Mouse (Mus musculus): ENCODE results near the gene Cldn4. TPM values are rescaled to one million over a fixed set of nuclear protein-coding genes. Genes with fewer than 3 reads are reported as not detected.

Cldn4 gene
- polyA plus RNA-seq, 1 experiment from 2014 or later: 27.0 TPM

- no peak overlapping the region for H3K9ac ChIP-seq (ENCODE audit: low read depth, low read length)
These were observed 45.6 kb downstream of the Cldn4 start for GRCm38 (mm10) chr5:134901012-134901643.

DNA sequence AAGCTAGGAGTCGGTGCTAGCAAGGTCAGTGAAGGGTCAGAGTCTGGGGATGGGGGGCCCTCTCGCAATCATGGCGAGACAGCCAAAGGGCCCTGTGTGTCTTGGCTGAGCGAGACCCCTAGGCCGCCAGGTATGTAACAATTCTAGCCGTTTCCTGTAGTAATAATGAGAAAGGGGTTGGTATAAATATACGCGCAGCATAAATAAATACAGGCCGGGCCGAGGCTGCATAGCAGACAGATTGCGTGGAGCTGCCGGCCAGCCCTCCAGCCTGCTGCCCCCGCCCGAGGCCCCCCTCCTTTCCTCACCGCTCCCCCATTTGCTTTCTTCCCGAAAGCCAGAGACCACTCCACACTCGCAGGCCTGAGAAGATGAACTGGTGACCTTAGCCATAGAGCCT, 49.1 kb downstream of the Cldn4 start:
- 69% methylated on average over 17 of the region's 17 CpGs for WGBS
- peak overlapping the region; percentile 44 for H3K27ac ChIP-seq (replicated peaks; ENCODE audit: low read depth, low read length)
- H3K36me3 ChIP-seq (ENCODE audit: control insufficient read depth, insufficient read depth, low read length): no peaks in the 10 kb centered on the region
- no peaks in the 10 kb centered on the region for H3K27me3 ChIP-seq (replicated peaks; ENCODE audit: control insufficient read depth, insufficient read depth, low read length)
- ATAC-seq (ENCODE audit: low read depth): peak; percentile 10; the same call in 1 of the 2 replicates
- H3K9ac ChIP-seq (ENCODE audit: low read depth, low read length): peak overlapping the region; percentile 14; the same call in 1 of the 2 replicates
- H3K4me3 ChIP-seq (ENCODE audit: low read depth, low read length): no peak overlapping the region
- DNase-seq (ENCODE audit: low spot score): peak; percentile 60
- no peak overlapping the region for H3K4me2 ChIP-seq (ENCODE audit: low read depth, low read length)
- peaks cover 18% of the 10 kb centered on the region for H3K4me1 ChIP-seq (ENCODE audit: control insufficient read depth, insufficient read depth, low read length)
- H3K9me3 ChIP-seq (ENCODE audit: control insufficient read depth, low read length): no peaks in the 10 kb centered on the region

More at GRCm38 (mm10) chr5:134901012-134901643, 45.6 kb downstream of the Cldn4 start:
- ATAC-seq (ENCODE audit: low read depth): peak; percentile 78
- Histone ChIP-seq H3K9me3 (ENCODE audit: control insufficient read depth, low read length) (no peaks in the 10 kb centered on the region), H3K27me3 (replicated peaks; ENCODE audit: control insufficient read depth, insufficient read depth, low read length) (no peaks in the 10 kb centered on the region), H3K4me1 (ENCODE audit: control insufficient read depth, insufficient read depth, low read length) (peaks cover 5% of the 10 kb centered on the region), H3K4me3 (ENCODE audit: low read depth, low read length) (no peak overlapping the region), H3K36me3 (ENCODE audit: control insufficient read depth, insufficient read depth, low read length) (no peaks in the 10 kb centered on the region), H3K27ac (replicated peaks; ENCODE audit: low read depth, low read length) (no peak overlapping the region), H3K4me2 (ENCODE audit: low read depth, low read length) (no peak overlapping the region)
- DNase-seq (ENCODE audit: low spot score): peak; percentile 89
- 31% methylated on average over 12 of the region's 12 CpGs for WGBS

DNA sequence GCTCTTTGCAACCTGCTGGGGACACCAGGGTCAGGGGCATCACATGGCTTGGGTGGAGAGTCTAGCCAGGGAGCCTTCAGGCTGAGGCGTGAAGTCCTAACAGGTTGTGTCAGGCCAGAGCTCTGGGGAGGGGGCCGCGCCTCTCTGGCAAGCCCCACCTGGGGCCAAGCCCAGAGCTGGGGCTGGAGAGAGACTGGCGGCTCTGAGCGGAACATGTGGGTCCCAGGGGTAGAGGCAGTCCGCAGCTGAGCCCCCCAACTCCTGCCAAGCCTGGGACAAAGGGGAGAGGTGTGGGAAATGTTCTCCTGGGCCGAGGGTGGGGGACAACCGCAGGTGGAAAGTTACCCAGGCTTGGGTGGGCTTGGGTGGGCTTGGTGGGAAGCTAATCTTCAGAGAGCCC, 49.8 kb downstream of the Cldn4 start:
- H3K9ac ChIP-seq (ENCODE audit: low read depth, low read length): no peak overlapping the region
- no peaks in the 10 kb centered on the region for H3K27me3 ChIP-seq (replicated peaks; ENCODE audit: control insufficient read depth, insufficient read depth, low read length)
- H3K9me3 ChIP-seq (ENCODE audit: control insufficient read depth, low read length): no peaks in the 10 kb centered on the region
- WGBS: 79% methylated on average over 6 of the region's 8 CpGs
- H3K36me3 ChIP-seq (ENCODE audit: control insufficient read depth, insufficient read depth, low read length): no peaks in the 10 kb centered on the region
- ATAC-seq (ENCODE audit: low read depth): no peak
- DNase-seq (ENCODE audit: low spot score): no peak
- H3K4me2 ChIP-seq (ENCODE audit: low read depth, low read length): no peak overlapping the region
- no peak overlapping the region for H3K27ac ChIP-seq (replicated peaks; ENCODE audit: low read depth, low read length)
- no peak overlapping the region for H3K4me3 ChIP-seq (ENCODE audit: low read depth, low read length)
- peaks cover 18% of the 10 kb centered on the region for H3K4me1 ChIP-seq (ENCODE audit: control insufficient read depth, insufficient read depth, low read length)

- H3K27me3 ChIP-seq (replicated peaks; ENCODE audit: control insufficient read depth, insufficient read depth, low read length): no peaks in the 10 kb centered on the region
- WGBS: 39% methylated on average over 7 of the region's 8 CpGs
- H3K9ac ChIP-seq (ENCODE audit: low read depth, low read length): no peak overlapping the region
- H3K4me2 ChIP-seq (ENCODE audit: low read depth, low read length): no peak overlapping the region
- peak overlapping the region; percentile 61 for H3K27ac ChIP-seq (replicated peaks; ENCODE audit: low read depth, low read length)
- ATAC-seq (ENCODE audit: low read depth) (peak; percentile 78; the same call in 1 of the 2 replicates), DNase-seq (ENCODE audit: low spot score) (peak; percentile 84)
- no peaks in the 10 kb centered on the region for H3K9me3 ChIP-seq (ENCODE audit: control insufficient read depth, low read length)
- peaks cover 18% of the 10 kb centered on the region for H3K4me1 ChIP-seq (ENCODE audit: control insufficient read depth, insufficient read depth, low read length)
- H3K36me3 ChIP-seq (ENCODE audit: control insufficient read depth, insufficient read depth, low read length): no peaks in the 10 kb centered on the region
- no peak overlapping the region for H3K4me3 ChIP-seq (ENCODE audit: low read depth, low read length)
These were observed 51.4 kb downstream of the Cldn4 start for GRCm38 (mm10) chr5:134895291-134895690.

Other genes starting within 250 kb of the Cldn4 start
- 152 and 188 TPM in 2 replicates for gene Eln, start 199.6 kb downstream of the Cldn4 start, polyA plus RNA-seq (2014; fragmentation: Nextera tagmentation; extraction: Ambion mirVana)
- gene Tmem270, start 40.2 kb downstream of the Cldn4 start, polyA plus RNA-seq (2014; fragmentation: Nextera tagmentation; extraction: Ambion mirVana): not detected in 2 replicates
- gene Cldn13, start 31.4 kb downstream of the Cldn4 start, polyA plus RNA-seq (2014; fragmentation: Nextera tagmentation; extraction: Ambion mirVana): 0.15 and 0.20 TPM in 2 replicates
- 10.6 and 18.2 TPM in 2 replicates for gene Mettl27, start 14.6 kb downstream of the Cldn4 start, polyA plus RNA-seq (2014; fragmentation: Nextera tagmentation; extraction: Ambion mirVana)
- gene Cldn3, start 39.3 kb upstream of the Cldn4 start, polyA plus RNA-seq (2014; fragmentation: Nextera tagmentation; extraction: Ambion mirVana): 23.2 and 27.8 TPM in 2 replicates
- gene Abhd11, start 62.2 kb upstream of the Cldn4 start, polyA plus RNA-seq (2014; fragmentation: Nextera tagmentation; extraction: Ambion mirVana): 61.3 and 70.3 TPM in 2 replicates
- gene Stx1a, start 76.5 kb upstream of the Cldn4 start, polyA plus RNA-seq (2014; fragmentation: Nextera tagmentation; extraction: Ambion mirVana): 19.6 and 20.8 TPM in 2 replicates
- gene Dnajc30, start 117.3 kb upstream of the Cldn4 start, polyA plus RNA-seq (2014; fragmentation: Nextera tagmentation; extraction: Ambion mirVana): 31.1 and 33.9 TPM in 2 replicates
- 74.0 and 87.2 TPM in 2 replicates for gene Bud23, start 118.0 kb upstream of the Cldn4 start, polyA plus RNA-seq (2014; fragmentation: Nextera tagmentation; extraction: Ambion mirVana)
- gene Vps37d, start 131.3 kb upstream of the Cldn4 start, polyA plus RNA-seq (2014; fragmentation: Nextera tagmentation; extraction: Ambion mirVana): 7.7 and 8.5 TPM in 2 replicates
- 1.2 and 1.6 TPM in 2 replicates for gene Mlxipl, start 143.0 kb upstream of the Cldn4 start, polyA plus RNA-seq (2014; fragmentation: Nextera tagmentation; extraction: Ambion mirVana)
- 24.1 and 30.1 TPM in 2 replicates for gene Tbl2, start 202.7 kb upstream of the Cldn4 start, polyA plus RNA-seq (2014; fragmentation: Nextera tagmentation; extraction: Ambion mirVana)
- 44.3 and 44.4 TPM in 2 replicates for gene Bcl7b, start 221.3 kb upstream of the Cldn4 start, polyA plus RNA-seq (2014; fragmentation: Nextera tagmentation; extraction: Ambion mirVana)
- 46.9 and 48.4 TPM in 2 replicates for gene Baz1b, start 240.3 kb upstream of the Cldn4 start, polyA plus RNA-seq (2014; fragmentation: Nextera tagmentation; extraction: Ambion mirVana)